Mouse (Mus musculus): ENCODE data around the gene Zfp612. TPM values are rescaled to one million over a fixed set of nuclear protein-coding genes. Genes with fewer than 3 reads are reported as not detected.

Gene Zfp612
- polyA plus RNA-seq, 1 experiment from 2014 or later, result 7.0 TPM

DNA sequence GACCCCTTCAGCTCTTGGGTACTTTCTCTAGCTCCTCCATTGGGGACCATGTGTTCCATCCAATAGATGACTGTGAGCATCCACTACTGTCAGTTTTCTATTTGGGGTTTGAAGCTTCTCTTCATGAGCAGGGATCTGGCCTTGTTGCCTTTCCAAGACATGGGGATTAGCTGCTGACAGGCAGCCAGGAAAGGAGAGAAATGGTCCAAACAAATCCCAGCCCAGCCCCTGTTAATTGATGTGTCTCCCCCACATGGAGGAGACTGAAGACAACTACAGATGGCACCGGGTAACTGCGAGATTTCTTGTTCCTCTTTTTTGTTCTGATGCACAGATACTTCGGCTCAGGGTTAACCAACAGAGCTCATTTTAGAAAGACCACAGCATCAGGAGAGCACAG, 60.6 kb downstream of the Zfp612 start:
- no peaks in the 10 kb centered on the region for H3K36me3 ChIP-seq
- H3K27me3 ChIP-seq (replicated peaks), result no peaks in the 10 kb centered on the region
- H3K4me3 ChIP-seq (replicated peaks), result no peak overlapping the region
- no peak overlapping the region for H3K9ac ChIP-seq
- H3K9me3 ChIP-seq, result no peaks in the 10 kb centered on the region
- WGBS, result 56% methylated on average over 3 of the region's 3 CpGs
- no peaks in the 10 kb centered on the region for H3K4me1 ChIP-seq
- H3K4me2 ChIP-seq, result no peak overlapping the region
- no peak overlapping the region for H3K27ac ChIP-seq
- ATAC-seq (ENCODE audit: insufficient read depth, low FRiP score, low read depth), result no peak

DNA sequence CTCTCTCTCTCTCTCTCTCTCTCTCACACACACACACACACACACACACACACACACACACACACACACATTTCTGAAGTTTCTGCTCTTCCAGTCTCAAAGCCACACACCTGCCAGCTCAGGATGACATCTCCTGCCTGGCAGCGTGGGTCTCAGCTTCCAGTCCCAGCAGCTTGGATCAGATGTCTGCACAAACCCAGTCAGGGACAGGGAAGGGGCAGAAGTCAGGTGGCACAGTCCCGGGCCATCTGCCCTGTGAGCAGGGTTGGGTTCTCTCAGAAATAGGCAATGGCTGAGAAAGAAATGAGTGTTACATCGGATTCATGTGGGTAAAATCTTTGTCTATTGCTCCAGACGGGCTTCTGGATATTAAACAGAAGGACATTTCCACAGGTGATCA, 61.2 kb downstream of the Zfp612 start:
- ATAC-seq (ENCODE audit: insufficient read depth, low FRiP score, low read depth), result no peak
- Histone ChIP-seq H3K36me3 (no peaks in the 10 kb centered on the region), H3K4me2 (no peak overlapping the region), H3K9me3 (no peaks in the 10 kb centered on the region), H3K27ac (no peak overlapping the region), H3K4me3 (replicated peaks) (no peak overlapping the region), H3K9ac (no peak overlapping the region), H3K4me1 (no peaks in the 10 kb centered on the region), H3K27me3 (replicated peaks) (no peaks in the 10 kb centered on the region)
- 63% methylated on average over 4 of the region's 4 CpGs for WGBS

Other genes with a start within 250 kb of the Zfp612 start
- gene Phlpp2, start 211.2 kb upstream of the Zfp612 start, polyA plus RNA-seq (2015; fragmentation: Nextera tagmentation; extraction: Ambion mirVana), result 2.8 and 3.7 TPM in 2 replicates
- gene Marveld3, start 117.5 kb upstream of the Zfp612 start, polyA plus RNA-seq (2015; fragmentation: Nextera tagmentation; extraction: Ambion mirVana), result 10.5 and 12.1 TPM in 2 replicates
- not detected in 2 replicates for gene Tat, start 89.3 kb upstream of the Zfp612 start, polyA plus RNA-seq (2015; fragmentation: Nextera tagmentation; extraction: Ambion mirVana)
- 1.5 TPM in 2 replicates for gene Chst4, start 40.0 kb upstream of the Zfp612 start, polyA plus RNA-seq (2015; fragmentation: Nextera tagmentation; extraction: Ambion mirVana)
- gene Gm21964, start 21.5 kb downstream of the Zfp612 start, polyA plus RNA-seq (2015; fragmentation: Nextera tagmentation; extraction: Ambion mirVana), result not detected in 2 replicates
- not detected in 2 replicates for gene Gm17720, start 23.0 kb downstream of the Zfp612 start, polyA plus RNA-seq (2015; fragmentation: Nextera tagmentation; extraction: Ambion mirVana)
- 0.18 and 0.32 TPM in 2 replicates for gene Calb2, start 88.5 kb downstream of the Zfp612 start, polyA plus RNA-seq (2015; fragmentation: Nextera tagmentation; extraction: Ambion mirVana)
- gene Cmtr2, start 135.9 kb downstream of the Zfp612 start, polyA plus RNA-seq (2015; fragmentation: Nextera tagmentation; extraction: Ambion mirVana), result 8.7 and 8.8 TPM in 2 replicates
- gene Hydin, start 187.2 kb downstream of the Zfp612 start, polyA plus RNA-seq (2015; fragmentation: Nextera tagmentation; extraction: Ambion mirVana), result 0.17 and 0.32 TPM in 2 replicates